Mouse (Mus musculus) heart, postnatal 4 days (tissue): ENCODE data around the gene Myl10. TPM values are rescaled to one million over a fixed set of nuclear protein-coding genes. Genes with fewer than 3 reads are reported as not detected.
"Not testable (repeated sequence)": the region's sequence is repeated elsewhere in the genome, so short reads cannot be mapped to it uniquely, and the experiment has no call there.

Source experiments
- DNase-seq: peaks from one replicate; pipeline ENCODE4 v3.0.0; 2021
- total RNA-seq, 2 experiments: library from RNA; stranded (reverse); gene quantifications; 2 replicates each; pipeline ENCODE4 v1.2.3; 2021

Gene Myl10
- total RNA-seq, 2 experiments from 2014 or later = not detected

GRCm38 (mm10) chr5:136706803-136707202, 13.9 kb downstream of the Myl10 start:
- peak; percentile 83 for DNase-seq

- DNase-seq = no peak
Measured at GRCm38 (mm10) chr5:136708116-136708515, 15.2 kb downstream of the Myl10 start.

GRCm38 (mm10) chr5:136710742-136711141, 17.8 kb downstream of the Myl10 start:
- no peak for DNase-seq

GRCm38 (mm10) chr5:136714232-136714875, 21.4 kb downstream of the Myl10 start:
- no peak for DNase-seq

GRCm38 (mm10) chr5:136714879-136715278, 21.9 kb downstream of the Myl10 start:
- peak; percentile 64 for DNase-seq

GRCm38 (mm10) chr5:136716696-136717572, 24.0 kb downstream of the Myl10 start:
- no peak for DNase-seq

GRCm38 (mm10) chr5:136717573-136717854, 24.6 kb downstream of the Myl10 start:
- DNase-seq = no peak

- DNase-seq = no peak
Measured at GRCm38 (mm10) chr5:136718656-136719055, 25.7 kb downstream of the Myl10 start.

GRCm38 (mm10) chr5:136721596-136721995, 28.6 kb downstream of the Myl10 start:
- no peak for DNase-seq

GRCm38 (mm10) chr5:136726271-136726670, 33.3 kb downstream of the Myl10 start:
- not testable (repeated sequence) for DNase-seq

GRCm38 (mm10) chr5:136738918-136739317, 46.0 kb downstream of the Myl10 start:
- DNase-seq = no peak

- DNase-seq = no peak
Measured at GRCm38 (mm10) chr5:136746596-136746995, 53.6 kb downstream of the Myl10 start.

Other genes with a start within 250 kb of the Myl10 start
- gene Cux1, start 125.7 kb upstream of the Myl10 start, total RNA-seq = 100 to 1,000 TPM; 126 to 131 TPM
- gene Col26a1, start 190.1 kb downstream of the Myl10 start, total RNA-seq = 10 to 100 TPM; 10.7 to 11.4 TPM
- gene Ift22, start 215.0 kb downstream of the Myl10 start, total RNA-seq = 10 to 100 TPM; 14.2 to 14.3 TPM